Mouse (Mus musculus) ES-E14 (cell line): Measurements from ENCODE around the gene Psmc3ip.

Experiments
- HCFC1 ChIP-seq: IDR thresholded peaks from 2 replicates; pipeline ENCODE4 v1.6.1; 2012; ENCODE audit warnings: low read length, inconsistent platforms, borderline replicate concordance; ENCODE audit not compliant: insufficient read depth
- ZC3H11A ChIP-seq: IDR thresholded peaks from 2 replicates; pipeline ENCODE4 v1.6.1; 2012; ENCODE audit warnings: low read depth, mild to moderate bottlenecking, inconsistent platforms, low read length, borderline replicate concordance
- ZNF384 ChIP-seq: IDR thresholded peaks from 2 replicates; pipeline ENCODE4 v1.6.1; 2012; ENCODE audit warnings: low read depth, low read length, inconsistent platforms

- TF ChIP-seq HCFC1 (no peak), ZC3H11A (no peak), ZNF384 (no peak)
Observed at GRCm38 (mm10) chr11:101055418-101055817, 39.8 kb downstream of the Psmc3ip start.
